Mouse (Mus musculus) gastrocnemius, postnatal 10 days (tissue): ENCODE measurements around the gene Hist2h4. TPM values are rescaled to one million over a fixed set of nuclear protein-coding genes. Genes with fewer than 3 reads are reported as not detected.
"Not testable (repeated sequence)": the region's sequence is repeated elsewhere in the genome, so short reads cannot be mapped to it uniquely, and the experiment has no call there.

ENCODE experiments used
- DNase-seq: peaks from one replicate; pipeline ENCODE4 v3.0.0; 2021; ENCODE audit warnings: mixed read lengths
- total RNA-seq, 2 experiments: library from RNA; stranded (reverse); gene quantifications; 2 replicates each; pipeline ENCODE4 v1.2.3; 2021

The Hist2h4 gene
- total RNA-seq, 2 experiments from 2014 or later: 40.0 to 46.5 TPM

DNA sequence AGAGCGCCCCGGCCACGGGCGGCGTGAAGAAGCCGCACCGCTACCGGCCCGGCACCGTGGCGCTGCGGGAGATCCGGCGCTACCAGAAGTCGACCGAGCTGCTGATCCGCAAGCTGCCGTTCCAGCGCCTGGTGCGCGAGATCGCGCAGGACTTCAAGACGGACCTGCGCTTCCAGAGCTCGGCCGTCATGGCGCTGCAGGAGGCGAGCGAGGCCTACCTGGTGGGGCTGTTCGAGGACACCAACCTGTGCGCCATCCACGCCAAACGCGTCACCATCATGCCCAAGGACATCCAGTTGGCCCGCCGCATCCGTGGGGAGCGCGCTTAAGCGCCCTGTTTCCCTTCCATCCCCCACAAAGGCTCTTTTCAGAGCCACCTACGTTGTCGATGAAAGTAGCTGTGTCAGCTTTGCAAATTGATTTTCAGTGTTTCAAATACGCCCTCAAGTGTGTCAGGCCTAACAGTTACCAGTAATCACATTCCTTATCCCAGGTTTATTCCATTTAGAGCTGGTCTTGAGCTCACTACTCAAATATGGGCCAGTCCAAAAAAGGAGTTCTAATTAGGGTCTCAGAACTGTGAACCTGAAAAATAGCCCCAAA, 5.8 kb upstream of the Hist2h4 start:
- DNase-seq: not testable (repeated sequence)

DNA sequence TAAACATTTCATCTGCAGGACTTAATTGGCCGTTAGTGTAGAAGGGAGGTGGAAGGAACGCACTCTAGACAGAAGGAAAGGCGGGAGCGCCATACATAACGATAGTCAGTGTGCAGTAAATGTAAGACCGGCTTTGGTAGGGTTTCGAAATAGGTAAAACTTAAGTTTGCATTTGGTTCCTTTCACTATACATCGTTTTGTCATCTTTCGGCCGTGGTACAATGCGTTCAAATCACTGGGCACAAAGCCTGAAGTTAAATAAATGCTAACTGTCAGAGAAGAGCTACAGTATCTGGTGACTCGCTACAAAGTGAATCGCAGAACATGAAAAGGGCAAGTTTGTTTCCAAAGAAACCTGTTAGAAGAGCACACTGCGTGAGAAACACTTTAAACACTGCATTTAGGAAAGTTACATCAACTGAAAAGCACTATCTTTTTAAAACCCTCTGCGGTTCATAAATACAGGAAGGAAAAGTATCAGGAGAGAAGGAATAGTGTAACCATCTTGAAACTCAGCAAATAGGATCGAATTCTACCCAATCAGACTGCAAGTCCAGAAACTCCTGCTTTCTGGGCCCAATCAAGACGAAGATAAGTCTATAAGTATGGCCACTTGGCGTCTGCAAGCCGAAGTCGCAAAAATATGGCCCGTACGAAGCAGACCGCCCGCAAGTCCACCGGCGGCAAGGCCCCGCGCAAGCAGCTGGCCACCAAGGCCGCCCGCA, 5.1 kb upstream of the Hist2h4 start, which contains the start of gene Hist2h3b:
TSS of gene Hist2h3b (plus strand) at position 604 of the 725 bp plus-strand sequence.
- DNase-seq: peak; percentile 66

DNA sequence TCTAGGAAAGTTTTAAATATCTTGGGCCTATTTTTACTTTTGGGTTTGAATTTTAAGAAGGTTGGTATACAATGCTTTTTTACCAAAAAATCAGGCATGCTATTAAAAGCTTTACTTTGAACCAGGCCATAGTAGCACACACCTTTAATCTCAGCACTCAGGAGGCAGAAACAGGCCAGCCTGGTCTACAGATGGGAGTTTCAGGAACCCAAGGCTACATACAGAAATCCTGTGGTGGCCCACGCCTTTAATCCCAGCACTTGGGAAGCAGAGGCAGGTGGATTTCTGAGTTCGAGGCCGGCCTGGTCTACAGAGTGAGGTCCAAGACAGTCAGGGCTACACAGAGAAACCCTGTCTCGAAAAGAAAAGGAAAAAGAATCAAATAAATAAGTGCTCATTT, 4.4 kb upstream of the Hist2h4 start:
- DNase-seq: no peak

DNA sequence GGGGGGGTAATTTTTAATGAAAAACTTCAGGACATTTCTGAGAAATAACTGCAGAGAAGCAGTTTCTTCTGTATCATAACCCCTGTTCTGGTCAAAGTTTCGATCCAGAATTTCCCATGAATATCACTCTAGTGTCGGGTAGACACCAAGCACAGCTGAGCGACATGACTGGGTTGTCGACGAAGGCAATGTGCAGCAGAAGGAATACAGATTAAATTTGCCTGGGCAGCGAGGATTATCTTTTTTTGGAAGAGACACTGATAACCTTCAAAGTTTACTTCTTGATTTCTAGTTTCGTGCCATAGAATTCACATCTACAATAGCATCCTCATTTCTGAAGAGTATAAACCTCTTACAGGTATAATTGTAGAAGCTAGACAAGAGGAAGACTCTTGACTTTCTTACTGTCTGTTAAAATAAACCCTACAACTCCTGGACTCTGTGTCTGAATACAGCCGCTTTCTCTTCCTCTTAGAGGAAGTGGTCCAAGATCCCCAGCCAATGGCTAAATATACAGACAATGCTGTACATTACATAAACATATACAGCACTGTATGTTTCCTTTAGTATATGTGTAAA, 3.1 kb upstream of the Hist2h4 start:
- DNase-seq: no peak

DNA sequence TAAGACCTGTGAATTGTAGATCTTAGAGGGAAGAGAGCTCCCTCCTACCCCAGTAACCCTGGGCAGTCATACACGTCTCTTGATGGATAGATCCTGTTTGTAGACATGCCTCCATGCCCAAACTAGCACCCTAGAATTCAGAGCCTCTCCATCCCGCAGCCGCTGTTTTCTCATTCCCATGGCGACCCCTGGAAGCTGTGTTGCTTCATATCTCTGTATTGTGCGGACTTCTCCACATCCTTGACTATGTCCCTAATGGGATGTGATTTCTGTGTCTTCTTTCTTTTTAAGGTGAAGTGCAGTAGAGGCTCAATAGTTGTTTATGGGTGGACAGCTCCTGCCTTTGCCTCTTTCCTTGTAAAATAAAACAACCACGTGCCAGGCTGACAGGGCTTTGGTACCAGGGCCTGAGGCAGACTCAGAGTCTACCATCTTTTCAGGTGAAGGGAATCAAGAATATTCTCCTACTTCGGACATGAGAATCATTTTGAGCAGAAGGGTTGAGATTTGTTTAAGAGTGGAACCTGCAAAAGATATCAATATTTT, 1.4 kb upstream of the Hist2h4 start:
- no peak for DNase-seq

DNA sequence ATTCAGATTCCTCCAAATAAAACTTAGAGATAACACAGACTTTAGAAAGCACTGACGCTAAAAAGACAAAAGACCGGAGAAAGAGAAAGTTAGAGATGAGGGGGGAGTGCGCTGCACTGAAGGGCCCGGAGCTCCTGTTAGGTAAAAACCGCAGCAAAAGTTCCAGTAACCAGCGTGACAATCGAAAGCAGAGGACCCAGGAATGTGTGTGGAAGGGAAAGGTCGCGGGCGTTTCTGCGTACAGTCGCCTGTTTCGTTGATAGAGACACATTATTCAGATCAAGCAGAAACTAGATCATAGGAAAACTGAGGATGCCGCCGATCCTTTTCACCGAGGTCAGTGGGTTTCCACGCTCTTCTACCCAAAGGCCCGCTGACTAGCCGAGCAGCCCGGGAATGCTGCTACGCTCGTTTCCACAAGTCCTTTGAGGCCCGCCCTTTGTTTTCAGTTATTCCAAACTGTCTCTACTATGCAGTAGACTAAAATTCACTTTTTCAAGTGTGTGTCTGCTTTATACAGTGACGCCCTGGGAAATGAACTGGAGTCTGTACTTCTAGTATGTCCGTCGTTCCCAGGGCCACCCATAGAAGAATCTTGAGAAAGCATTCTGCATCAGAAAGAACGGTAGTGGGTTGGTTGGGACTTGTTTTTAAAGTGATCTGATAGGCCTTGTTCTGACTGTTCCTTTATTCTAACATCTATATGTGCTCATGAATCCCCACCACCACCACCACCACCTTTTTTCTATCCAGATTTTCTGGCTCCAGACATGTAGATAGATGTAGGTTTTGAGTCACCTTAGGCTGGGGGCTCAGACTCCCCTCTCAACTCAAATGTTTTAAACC, 670 bp upstream of the Hist2h4 start:
- peak; percentile 29 for DNase-seq

DNA sequence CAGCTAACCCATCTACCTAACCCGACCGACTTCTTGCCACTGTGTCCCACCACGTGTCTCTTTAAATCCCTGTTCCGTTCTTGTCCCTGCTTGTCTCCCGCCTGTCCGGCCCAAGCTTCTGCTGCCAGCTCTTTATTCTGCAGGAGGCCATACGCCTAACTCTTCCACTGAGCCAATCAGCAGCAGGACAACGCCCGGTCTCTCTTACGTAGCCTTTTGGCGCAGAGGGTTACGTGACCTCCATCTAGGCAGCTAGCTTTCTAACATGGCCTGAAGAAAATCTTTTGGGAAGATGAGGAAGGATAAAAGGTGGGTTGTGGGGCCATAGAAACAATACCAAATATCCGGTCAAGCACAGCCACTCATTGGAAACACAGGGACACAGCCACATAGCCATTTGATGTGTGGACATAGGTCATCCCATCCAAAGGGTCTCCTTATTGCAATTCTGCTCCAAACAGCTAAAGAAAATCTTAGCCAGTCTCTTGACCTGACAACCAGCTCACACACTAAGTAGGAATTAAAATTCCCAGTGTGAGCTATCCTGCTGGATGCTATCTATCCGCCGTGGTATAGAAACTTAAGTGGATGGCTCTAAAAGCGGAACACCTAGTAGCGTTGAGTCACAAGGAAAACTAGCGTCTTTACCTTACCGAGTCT, 765 bp downstream of the Hist2h4 start:
- DNase-seq: peak; percentile 67

DNA sequence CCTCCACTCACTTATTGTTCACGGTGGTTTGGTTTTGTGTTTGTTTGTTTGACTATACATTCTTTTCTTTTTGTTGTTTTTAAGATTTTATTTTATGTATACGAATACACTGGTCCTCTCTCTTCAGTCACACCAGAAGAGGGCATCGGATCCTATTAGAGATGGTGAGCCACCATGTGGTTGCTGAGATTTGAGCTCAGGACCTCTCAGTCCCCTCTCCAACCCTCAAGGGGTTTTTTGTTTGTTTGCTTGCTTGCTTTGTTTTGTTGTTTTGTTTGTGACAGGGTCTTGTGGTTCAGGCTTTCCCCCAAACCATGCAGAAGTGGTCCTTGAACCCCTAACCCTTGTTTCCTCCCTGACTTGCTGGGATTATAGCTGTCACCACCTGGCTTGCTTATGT, 1.5 kb downstream of the Hist2h4 start:
- no peak for DNase-seq

DNA sequence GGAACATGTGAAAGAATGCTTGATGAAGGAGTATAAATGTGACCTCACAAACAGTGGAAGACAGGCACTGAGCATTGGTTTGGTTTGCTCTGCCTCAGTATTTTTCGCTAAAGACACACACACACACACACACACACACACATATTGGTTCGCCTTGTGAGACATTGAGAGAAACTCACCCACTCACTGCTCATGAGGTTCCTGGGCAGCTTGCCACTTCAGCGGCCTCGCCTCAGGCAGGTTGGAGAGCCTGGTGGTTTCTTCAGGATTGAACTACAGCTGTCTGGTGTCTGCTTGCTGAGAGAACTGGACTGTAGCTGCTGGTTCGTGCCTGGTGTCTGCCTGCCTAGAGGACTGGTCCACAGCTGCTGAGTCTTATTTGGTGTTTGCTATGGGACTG, 2.9 kb downstream of the Hist2h4 start:
- DNase-seq: no peak

DNA sequence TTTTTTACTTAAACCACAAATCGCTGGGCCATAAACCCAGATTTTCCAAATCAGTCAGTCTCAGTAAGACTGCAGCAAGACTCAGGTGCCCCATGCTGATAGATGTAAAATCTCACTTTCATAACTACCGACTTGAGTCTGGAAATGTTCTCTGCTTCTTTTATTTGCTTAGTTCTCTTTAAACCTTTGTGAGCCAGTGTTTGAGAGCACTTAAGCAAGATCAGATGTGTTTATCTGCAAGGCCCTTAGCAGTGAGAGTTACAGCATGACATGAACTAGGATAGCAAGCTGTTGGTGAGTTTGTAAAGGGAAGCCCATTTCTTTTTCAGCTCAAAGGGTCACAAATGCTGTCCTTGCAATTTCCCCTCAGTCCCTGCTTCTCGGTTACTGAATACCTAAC, 5.9 kb downstream of the Hist2h4 start:
- DNase-seq: no peak

DNA sequence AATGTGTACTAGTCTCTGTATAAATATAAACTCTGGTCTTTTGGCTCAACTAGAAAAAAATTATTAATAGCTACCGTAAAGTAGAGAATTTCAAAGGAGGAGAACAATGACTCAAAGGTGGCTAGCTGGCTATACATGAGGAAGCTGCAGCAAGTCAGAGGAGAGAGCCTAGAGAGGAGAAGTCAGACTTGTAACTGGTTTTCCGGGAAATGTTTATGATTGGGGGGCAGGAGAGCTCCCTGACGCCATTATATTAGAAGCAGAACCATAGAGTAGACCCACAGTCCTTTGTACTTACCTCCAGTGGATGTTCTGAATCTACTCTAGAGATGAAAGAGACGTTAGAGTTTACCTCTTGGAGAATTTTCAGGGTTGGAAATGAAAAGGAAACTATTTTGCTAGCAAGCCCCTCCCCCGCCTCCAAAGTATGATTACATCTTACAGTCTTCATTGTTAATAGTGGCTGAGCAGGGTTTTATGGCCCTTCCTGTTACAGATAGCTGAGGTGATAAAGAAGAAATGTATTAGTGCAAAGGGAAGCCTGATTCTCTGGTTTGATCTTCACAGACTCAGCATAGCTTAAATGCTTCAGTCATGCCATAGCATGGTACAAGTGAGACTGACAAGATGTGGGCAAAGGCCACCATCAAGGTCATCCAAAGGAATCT, 7.1 kb downstream of the Hist2h4 start:
- DNase-seq: no peak

DNA sequence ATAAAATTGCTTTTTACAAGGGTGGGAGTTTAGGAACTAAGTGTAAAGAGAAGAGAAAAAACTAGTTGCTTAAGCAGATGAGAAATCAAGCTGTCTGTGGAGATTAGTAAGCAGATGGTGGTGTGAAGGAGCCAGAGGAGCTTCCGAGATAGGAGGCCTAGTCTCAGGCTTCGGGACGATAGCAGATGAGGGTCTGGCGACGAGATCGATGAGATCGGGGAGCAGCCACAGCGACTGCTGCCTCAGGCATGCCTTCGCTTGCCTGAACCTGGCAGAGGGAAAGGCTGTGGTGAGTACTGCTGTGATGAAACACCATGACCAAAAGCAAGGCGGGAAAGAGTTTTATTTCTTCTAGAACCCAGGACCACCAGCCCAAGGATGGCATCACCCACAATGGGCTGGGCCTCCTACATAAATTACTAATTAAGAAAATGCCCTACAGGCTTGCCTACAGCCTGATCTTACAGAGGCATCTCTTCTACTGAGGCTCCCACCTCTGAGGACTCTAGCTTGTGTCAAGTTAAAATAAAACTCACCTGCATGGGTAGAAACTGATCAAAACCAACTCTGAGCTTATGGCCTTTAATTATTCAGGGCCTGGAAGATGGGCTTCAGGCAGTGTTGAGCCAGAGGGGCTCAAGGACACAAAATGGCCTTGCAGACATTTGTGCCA, 8.3 kb downstream of the Hist2h4 start:
- no peak for DNase-seq

DNA sequence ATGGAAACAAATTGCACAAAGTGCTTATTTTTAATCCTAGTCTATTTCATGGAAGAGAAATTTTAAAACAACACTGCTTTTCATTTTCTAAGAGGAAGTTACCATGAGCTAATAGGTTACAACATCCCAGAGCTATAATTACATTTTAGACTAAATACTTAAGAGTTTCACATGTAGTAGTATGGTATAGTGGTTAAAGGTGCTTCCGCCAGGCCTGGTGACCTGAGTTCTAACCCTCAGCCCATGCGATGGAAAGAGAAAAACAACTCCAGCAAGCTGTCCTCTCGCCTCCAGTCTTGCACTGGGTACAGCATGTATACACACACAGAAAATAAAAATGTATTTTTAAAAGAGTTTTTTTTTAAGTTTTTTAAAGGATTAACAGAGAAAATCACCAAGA, 11.3 kb downstream of the Hist2h4 start:
- no peak for DNase-seq

DNA sequence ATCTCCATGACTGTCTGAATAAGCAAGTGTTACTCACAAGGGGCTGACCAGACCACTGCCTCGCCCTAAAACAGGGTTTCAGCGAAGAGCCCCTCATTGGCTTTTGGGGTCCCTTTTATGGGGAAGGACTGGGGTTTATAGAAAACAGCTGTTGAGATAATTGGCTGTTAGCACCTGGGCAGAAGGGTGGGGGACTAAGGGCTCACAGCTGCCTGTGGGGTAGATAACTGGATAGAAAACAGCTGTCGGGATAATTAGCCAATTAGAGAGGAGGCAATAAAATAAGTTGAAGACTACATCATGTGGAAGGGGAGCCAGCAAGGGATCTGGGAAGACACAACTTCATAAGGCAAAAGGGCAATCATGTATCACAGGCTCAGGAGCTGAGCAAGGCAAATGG, 12.2 kb downstream of the Hist2h4 start:
- DNase-seq: no peak

DNA sequence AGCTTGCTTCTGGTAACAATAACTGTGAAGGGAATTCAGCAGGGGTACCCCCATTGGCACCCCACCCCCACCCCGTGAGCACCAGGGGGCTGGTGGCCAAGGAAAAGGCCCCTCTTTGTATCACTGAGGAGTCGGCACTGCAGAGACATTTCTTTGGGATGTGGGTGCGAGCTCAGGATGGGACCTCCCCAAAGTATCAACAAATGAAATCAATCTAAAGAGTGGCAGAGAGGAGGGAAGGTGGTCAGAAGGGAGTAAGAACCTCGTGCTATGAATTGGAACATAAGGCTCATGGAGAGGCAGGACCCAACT, 14.1 kb downstream of the Hist2h4 start:
- DNase-seq: no peak

DNA sequence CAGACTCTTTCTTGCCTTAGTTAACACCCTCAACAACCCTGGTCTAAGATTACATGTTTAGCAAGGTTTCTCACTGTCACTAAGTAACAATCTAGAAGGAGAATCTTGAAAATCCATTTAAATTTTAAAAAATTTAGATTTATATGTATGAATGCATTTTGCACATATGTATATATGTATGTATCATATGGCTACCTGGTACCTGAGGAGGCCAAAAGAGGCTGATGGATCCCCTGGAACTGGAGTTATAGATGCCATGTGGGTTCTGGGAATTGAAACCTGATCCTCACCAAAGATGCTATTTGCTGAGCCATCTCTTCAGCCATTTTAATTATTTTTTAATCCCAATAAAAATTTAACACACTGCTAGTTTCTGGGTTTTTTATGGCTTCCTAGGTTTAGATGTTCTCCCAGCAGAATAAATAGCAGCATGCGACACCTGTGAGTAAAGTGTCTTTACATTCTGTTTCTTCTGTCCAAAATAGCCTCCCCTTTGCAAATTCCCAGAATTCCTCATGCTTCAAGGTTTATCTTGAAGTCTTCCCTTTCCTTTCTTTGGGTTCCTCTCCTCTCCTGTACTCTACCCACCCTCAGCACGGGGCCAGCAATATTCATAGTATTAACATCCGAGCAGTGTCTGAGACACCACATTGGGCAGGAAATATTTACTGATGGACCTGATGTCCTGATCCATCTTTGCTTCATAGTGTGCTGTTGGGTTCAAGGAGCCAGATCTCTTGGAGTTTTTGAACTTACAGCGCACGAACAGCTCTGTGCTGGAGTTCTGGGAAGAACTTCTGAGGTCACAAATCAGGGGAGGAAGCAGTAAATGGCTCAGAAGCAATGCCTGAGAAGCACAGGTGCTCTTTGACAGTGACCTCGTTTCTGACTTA, 14.7 kb downstream of the Hist2h4 start:
- no peak for DNase-seq

DNA sequence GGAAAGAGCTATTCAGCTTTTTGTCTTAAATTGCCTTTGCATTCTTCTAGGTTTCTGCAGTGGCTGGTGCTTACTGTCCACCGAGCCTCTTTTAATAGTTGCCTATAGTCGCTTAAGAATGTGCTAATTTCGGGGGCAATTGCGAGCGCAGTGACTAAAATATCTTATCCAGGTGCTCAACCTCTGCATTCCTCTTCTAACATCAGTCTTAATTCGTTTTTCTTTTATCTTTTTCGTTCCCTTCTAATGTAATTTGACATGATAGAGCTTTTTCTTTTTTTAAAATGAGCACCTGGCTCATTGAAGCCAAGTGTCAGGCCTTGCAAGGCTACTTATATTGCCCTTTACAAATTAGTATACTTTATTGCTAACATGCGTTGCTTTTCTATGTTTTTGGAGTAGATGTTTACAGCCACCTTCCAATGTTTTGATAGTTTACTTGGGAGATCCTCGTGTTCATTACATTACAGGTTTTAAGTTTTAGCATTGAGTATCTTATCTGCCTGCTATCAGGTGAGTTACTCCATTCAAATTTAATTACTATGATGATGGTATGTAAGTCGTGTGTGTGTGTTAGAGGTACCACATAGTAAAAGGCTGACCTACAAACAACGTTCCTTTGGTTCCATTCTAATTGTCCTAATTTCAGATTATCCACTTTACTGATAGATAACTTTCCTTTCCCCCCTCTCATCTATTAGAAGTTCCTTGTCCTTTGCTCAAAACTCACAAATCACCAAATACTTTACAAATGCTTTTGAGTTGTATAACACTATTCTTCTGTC, 15.6 kb downstream of the Hist2h4 start:
- no peak for DNase-seq

DNA sequence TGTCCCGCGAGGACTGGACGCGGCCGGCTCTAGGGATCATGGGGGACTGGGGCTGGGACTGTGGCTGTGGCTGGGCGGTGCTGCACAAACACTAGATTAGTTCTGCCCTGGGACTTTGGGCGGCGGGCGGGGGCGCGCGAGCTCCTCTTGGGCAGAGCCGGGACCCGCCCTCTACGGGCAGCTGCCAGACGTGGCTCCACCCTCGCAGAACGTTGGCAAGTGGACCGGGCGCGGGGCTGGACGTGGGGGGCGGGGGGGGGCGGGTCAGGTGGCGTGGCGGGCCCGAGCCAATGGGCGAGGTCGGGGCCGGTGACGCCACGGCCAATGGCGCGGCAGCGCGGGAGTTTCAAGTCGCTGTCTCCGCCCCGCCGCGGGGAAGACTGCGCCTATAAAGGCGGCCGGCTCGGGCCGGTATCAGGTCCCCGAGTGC, 16.7 kb downstream of the Hist2h4 start, which contains the start of gene Hist2h3c1:
TSS of gene Hist2h3c1 (plus strand) at position 259 of the 430 bp plus-strand sequence.
- not testable (repeated sequence) for DNase-seq

DNA sequence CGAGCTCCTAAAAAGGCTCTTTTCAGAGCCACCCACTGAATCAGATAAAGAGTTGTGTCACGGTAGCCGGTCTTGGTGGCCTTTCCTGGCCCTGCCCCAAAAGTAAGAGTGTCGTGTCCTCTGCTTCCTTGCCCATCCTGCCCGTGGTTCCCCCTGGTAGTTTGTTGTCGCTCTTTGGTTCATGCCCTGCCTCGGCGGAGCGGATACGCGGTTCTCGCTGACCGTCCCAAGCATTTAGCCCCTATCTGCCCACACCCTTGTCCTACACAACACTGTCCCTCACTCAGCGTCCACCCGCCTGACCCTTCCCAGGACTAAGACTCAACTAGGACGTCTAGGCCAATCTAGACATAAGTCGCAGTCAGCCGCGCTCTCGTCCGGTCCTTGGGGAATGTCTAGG, 17.1 kb downstream of the Hist2h4 start:
- not testable (repeated sequence) for DNase-seq
